Mouse (Mus musculus) liver, adult 2 months (tissue): ENCODE data around the gene Filip1l. TPM values are rescaled to one million over a fixed set of nuclear protein-coding genes. Genes with fewer than 3 reads are reported as not detected.

Experiments used
- DNase-seq: peaks from one replicate; pipeline ENCODE4 v3.0.0-alpha.2; 2011; ENCODE audit warnings: low read depth, low spot score; ENCODE audit errors: extremely low read depth
- H3K27ac ChIP-seq: fragments of 200-500 bp; replicated peaks from 2 replicates; pipeline ENCODE4 v1.5.1; 2012; ENCODE audit warnings: low read depth, mild to moderate bottlenecking, control low read depth, inconsistent platforms, low read length; ENCODE audit not compliant: insufficient read depth
- H3K27me3 ChIP-seq: fragments of 200-500 bp; 2 replicates; pipeline ENCODE4 v1.6.1; 2012; ENCODE audit warnings: mild to moderate bottlenecking, moderate library complexity, low read length, inconsistent platforms; ENCODE audit not compliant: control insufficient read depth, insufficient read depth
- H3K36me3 ChIP-seq: fragments of 200-500 bp; 2 replicates; pipeline ENCODE4 v1.6.1; 2012; ENCODE audit warnings: low read length, inconsistent platforms; ENCODE audit not compliant: control insufficient read depth, insufficient read depth
- H3K4me1 ChIP-seq: fragments of 200-500 bp; 2 replicates; pipeline ENCODE4 v1.6.1; 2011; ENCODE audit warnings: low read length; ENCODE audit not compliant: control insufficient read depth, insufficient read depth
- H3K4me3 ChIP-seq: fragments of 200-500 bp; 2 replicates; pipeline ENCODE4 v1.5.1; 2011; ENCODE audit warnings: low read depth, mild to moderate bottlenecking, control low read depth, low read length, moderate library complexity; ENCODE audit not compliant: insufficient read depth
- H3K79me2 ChIP-seq: fragments of 200-500 bp; 2 replicates; pipeline ENCODE4 v1.6.1; 2012; ENCODE audit warnings: inconsistent platforms, mild to moderate bottlenecking, low read length, moderate library complexity; ENCODE audit not compliant: control insufficient read depth, insufficient read depth
- H3K9ac ChIP-seq: fragments of 200-500 bp; 2 replicates; pipeline ENCODE4 v1.6.1; 2012; ENCODE audit warnings: low read depth, mild to moderate bottlenecking, control low read depth, inconsistent platforms, low read length
- CTCF ChIP-seq: fragments of 200-500 bp; IDR thresholded peaks from 2 replicates; pipeline ENCODE4 v1.5.1; 2011; ENCODE audit warnings: low read depth, low read length, control low read depth
- POLR2A ChIP-seq: fragments of 200-500 bp; IDR thresholded peaks from 2 replicates; pipeline ENCODE4 v1.6.1; 2011; ENCODE audit warnings: low read length, control low read depth; ENCODE audit not compliant: insufficient read depth; ENCODE audit errors: extremely low read depth
- WGBS: fragments of 180-500 bp; shearing (Covaris S2); methylation state at CpG from one replicate; pipeline ENCODE4 v1.1.7; 2018; 5-methylcytosine and 5-hydroxymethylcytosine counted together
- polyA plus RNA-seq: library from polyadenylated mRNA; depleted of rRNA; stranded (reverse); fragments of >200 nt; gene quantifications from 2 replicates; pipeline ENCODE4 v1.2.3, GENCODE M21; 2012
- total RNA-seq: library from RNA; depleted of rRNA; stranded (reverse); fragments of >200 nt; gene quantifications from 2 replicates; pipeline ENCODE4 v1.2.3, GENCODE M21; 2014

The Filip1l gene
- total and polyA plus RNA-seq, 2 experiments = 0.82 to 2.9 TPM

DNA sequence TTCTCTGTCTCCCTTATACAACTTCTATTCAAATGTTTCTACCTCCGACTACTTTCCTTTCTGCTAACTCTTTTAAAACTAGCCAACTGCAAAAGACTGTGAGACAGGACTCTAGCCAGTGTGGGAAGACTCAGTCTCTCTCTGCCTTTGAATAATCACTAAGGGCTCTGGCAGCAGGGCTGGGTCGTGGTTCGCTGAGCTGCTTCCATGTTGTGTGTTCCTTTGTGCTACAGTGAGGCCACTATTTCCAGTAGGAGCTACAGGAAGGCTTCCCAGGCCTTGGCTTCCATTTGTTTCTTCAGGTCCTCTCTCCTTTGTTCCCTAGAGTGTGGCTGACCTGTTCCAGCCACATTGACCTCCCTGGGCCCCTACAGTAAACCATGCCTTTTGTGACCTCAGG is 6.6 kb upstream of the Filip1l start:
- H3K9ac ChIP-seq = no peak overlapping the region
- WGBS = 92% methylated on average over 3 of the region's 3 CpGs
- H3K4me1 ChIP-seq = no peaks in the 10 kb centered on the region
- no peak overlapping the region for H3K4me3 ChIP-seq
- H3K79me2 ChIP-seq = no peaks in the 10 kb centered on the region
- DNase-seq = no peak
- no peaks in the 10 kb centered on the region for H3K27me3 ChIP-seq
- H3K27ac ChIP-seq = no peak overlapping the region
- no peaks in the 10 kb centered on the region for H3K36me3 ChIP-seq
- TF ChIP-seq POLR2A (no peak), CTCF (no peak)

DNA sequence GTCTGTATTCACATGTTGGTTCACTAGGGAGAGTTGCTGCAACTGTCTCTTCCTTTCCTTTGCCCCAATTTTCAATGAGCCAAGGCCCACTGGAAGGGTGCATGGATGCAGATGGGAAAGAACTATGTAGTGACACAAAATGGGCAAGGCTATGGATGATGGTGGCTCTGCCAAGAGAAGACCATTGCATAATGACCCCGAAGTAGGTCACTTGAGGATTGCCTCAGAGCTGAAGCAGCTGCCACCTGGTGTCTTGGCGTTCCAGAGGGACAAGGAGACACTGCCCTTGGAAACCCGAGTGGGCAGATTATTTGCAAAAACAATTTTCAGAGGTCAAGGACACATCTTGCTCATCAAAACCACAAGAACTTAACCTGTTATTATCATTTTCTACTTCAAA is 3.9 kb upstream of the Filip1l start:
- no peaks in the 10 kb centered on the region for H3K36me3 ChIP-seq
- H3K4me1 ChIP-seq = no peaks in the 10 kb centered on the region
- no peak overlapping the region for H3K27ac ChIP-seq
- H3K4me3 ChIP-seq = no peak overlapping the region
- 65% methylated on average over 3 of the region's 3 CpGs for WGBS
- no peaks in the 10 kb centered on the region for H3K79me2 ChIP-seq
- TF ChIP-seq POLR2A (no peak), CTCF (no peak)
- H3K27me3 ChIP-seq = no peaks in the 10 kb centered on the region
- no peak overlapping the region for H3K9ac ChIP-seq
- no peak for DNase-seq

DNA sequence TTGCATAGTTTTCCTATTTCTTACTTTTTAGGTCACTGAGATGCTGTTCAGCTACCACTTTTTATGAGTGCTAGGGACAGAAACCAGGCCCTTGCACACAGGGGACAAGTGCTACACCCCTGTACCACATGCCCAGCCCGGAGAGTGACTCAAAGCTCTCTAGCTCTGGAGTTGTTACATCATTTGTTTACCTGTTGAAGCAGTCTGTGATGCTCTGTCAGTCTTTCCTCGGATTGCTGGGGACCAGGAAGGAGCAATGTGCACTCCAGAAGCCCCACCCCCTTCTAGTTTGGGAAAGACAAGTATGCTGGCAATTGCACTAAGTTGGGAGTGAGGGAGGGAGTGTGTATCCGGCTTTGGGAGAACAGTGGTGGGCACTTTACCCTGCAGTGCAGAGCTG is 3.2 kb upstream of the Filip1l start:
- WGBS = 29% methylated on average over 3 of the region's 3 CpGs
- Histone ChIP-seq H3K4me3 (no peak overlapping the region), H3K27ac (no peak overlapping the region), H3K79me2 (no peaks in the 10 kb centered on the region), H3K27me3 (no peaks in the 10 kb centered on the region), H3K4me1 (no peaks in the 10 kb centered on the region), H3K36me3 (no peaks in the 10 kb centered on the region), H3K9ac (no peak overlapping the region)
- no peak for TF ChIP-seq CTCF
- TF ChIP-seq POLR2A = no peak
- DNase-seq = no peak

DNA sequence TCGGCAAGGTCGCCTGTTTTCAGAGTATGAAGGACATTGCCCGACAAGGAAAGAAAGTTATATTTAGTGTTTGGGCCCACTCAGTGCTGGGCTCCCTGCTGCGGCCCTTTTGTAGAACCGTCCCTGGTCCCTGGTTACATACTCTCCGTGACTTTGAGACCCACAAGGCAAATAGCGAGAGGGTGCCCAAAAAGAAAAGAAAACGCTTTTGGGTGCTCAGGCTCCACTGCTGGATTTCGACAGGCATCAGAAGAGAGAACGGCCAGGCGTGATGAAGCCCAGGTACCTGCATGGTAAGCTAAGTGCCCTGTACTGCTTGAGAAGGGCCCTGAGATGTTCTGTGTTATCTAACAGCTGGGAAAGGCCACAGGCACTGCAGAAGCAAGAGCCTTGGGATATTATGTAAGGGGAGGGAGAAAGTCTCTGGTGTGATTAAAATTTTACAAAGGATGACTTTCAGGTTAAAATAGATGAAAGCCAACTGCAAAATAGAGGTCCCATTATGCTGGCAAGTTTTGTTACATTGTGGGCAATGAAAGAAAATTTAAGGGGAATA is 351 bp downstream of the Filip1l start:
- no peak for DNase-seq
- no peak overlapping the region for H3K27ac ChIP-seq
- no peaks in the 10 kb centered on the region for H3K27me3 ChIP-seq
- H3K4me1 ChIP-seq = no peaks in the 10 kb centered on the region
- WGBS = 92% methylated on average over 11 of the region's 11 CpGs
- H3K79me2 ChIP-seq = no peaks in the 10 kb centered on the region
- no peak overlapping the region for H3K9ac ChIP-seq
- no peak overlapping the region for H3K4me3 ChIP-seq
- H3K36me3 ChIP-seq = no peaks in the 10 kb centered on the region
- TF ChIP-seq CTCF (no peak), POLR2A (no peak)

DNA sequence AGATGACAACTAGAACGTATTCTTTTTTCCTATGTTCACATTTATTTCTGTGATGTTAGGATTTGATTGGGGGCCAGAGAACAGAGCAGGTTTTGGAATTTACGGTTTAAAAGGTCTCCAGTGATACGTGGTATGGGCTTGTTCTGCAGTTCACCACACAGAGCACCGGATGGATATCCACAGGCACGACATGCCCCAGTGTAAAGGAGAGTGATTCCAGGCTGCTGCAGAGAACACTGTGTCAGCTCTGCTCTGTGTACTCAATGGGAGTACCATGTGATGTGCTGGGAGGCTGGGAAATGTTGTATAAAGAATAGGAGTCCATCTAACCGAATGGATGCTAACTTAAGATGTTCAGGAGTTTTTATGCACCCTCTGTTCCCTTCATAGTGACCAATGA is 1.0 kb downstream of the Filip1l start:
- no peak overlapping the region for H3K9ac ChIP-seq
- no peak for TF ChIP-seq CTCF
- TF ChIP-seq POLR2A = no peak

DNA sequence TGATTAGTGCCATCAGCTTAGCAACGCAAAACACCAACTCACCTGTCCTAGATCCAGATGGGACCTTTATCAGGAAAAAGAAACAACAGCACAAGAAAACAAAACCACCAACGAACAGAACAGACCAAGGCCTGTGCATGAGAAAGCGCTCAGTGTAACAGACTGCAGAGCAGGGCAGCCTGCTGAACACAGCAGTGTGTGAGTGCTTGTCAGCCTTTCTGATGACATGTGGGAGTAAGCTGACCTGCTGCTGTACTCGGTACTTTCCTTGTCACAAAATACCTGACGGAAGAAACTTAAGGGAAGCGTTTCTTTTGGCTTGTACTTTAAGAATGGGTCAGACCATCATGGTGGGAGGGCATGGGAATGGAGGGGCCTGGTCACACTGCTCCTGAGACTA is 3.6 kb downstream of the Filip1l start:
- Histone ChIP-seq H3K27ac (no peak overlapping the region), H3K9ac (no peak overlapping the region), H3K79me2 (no peaks in the 10 kb centered on the region), H3K4me3 (no peak overlapping the region), H3K36me3 (no peaks in the 10 kb centered on the region), H3K4me1 (no peaks in the 10 kb centered on the region), H3K27me3 (no peaks in the 10 kb centered on the region)
- 85% methylated on average over 6 of the region's 6 CpGs for WGBS
- TF ChIP-seq POLR2A (no peak), CTCF (no peak)
- no peak for DNase-seq

More for the DNA sequence above, 1.0 kb downstream of the Filip1l start:
- no peaks in the 10 kb centered on the region for H3K4me1 ChIP-seq
- H3K4me3 ChIP-seq = no peak overlapping the region
- no peak for DNase-seq
- no peaks in the 10 kb centered on the region for H3K79me2 ChIP-seq
- 81% methylated on average over 6 of the region's 6 CpGs for WGBS
- no peaks in the 10 kb centered on the region for H3K36me3 ChIP-seq
- H3K27me3 ChIP-seq = no peaks in the 10 kb centered on the region
- no peak overlapping the region for H3K27ac ChIP-seq
